Mouse (Mus musculus): ENCODE measurements around the gene Hist1h3e. TPM values are rescaled to one million over a fixed set of nuclear protein-coding genes. Genes with fewer than 3 reads are reported as not detected.

Gene Hist1h3e
- total RNA-seq, 2 experiments from 2014 or later = 11.9 to 17.0 TPM

DNA sequence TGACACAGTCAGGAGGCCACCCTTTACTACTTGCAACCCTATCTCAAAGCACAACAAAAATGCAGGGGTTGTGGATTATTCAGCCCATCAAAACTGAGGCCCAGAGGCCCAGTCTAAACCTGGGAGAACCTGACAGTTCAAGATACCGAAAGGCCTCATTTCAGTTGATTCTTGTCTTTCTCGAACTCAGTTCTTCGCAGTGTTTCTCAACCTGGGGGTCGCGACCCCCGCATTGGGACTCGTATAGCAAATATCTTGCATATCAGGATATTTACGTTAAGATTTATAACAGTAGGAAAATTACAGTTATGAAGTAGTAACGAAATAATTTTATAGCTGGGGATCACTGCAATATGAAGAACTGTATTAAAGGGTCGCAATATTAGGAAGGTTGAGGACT, 36.3 kb downstream of the Hist1h3e start:
- intact Hi-C loops (cut with DNase I) = no loop called here
- no peak for DNase-seq

DNA sequence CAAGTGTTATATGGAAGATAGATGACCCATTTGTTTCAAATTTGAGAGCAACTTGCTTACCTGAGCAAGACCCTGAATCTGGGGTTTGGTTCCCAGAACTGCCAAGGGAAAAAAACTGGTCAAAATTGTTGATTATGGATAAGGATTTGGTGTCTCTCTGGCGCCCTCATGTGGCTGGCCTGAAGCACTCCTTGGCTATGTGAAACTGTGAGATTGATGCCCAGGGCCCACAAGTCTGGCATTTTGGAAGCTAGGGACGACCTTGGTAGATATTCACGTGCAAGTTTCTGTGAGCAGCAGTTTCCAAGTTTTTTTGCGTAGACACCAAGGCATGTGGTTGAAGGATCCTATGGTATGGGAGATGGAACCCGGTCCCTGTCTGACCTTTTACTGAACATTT, 37.5 kb downstream of the Hist1h3e start:
- intact Hi-C loops (cut with DNase I) = no loop called here
- peak; percentile 41 to 55 for DNase-seq

GRCm38 (mm10) chr13:23523976-23524375, 38.2 kb downstream of the Hist1h3e start:
- intact Hi-C loops (cut with DNase I) = no loop called here

DNA sequence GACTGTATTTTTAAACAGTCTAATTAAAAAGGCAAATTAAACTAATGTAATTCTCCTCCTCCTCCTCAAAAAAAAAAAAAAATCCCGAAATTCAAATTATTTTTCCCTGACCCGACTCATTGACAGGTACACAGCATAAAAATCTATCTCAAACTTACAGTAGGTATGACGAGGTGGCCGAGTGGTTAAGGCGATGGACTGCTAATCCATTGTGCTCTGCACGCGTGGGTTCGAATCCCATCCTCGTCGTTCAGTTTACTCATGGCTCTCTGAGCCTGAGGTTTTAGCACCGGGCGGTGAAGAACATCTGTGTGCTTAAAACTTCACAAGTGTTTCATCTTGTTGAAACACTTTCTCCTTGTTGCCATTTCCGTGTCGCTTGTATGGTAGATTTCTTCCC, 40.5 kb downstream of the Hist1h3e start:
- intact Hi-C loops (cut with DNase I) = no loop called here
- peak; percentile 56 to 60 for DNase-seq

More at GRCm38 (mm10) chr13:23523976-23524375, 38.2 kb downstream of the Hist1h3e start:
- no peak for DNase-seq

DNA sequence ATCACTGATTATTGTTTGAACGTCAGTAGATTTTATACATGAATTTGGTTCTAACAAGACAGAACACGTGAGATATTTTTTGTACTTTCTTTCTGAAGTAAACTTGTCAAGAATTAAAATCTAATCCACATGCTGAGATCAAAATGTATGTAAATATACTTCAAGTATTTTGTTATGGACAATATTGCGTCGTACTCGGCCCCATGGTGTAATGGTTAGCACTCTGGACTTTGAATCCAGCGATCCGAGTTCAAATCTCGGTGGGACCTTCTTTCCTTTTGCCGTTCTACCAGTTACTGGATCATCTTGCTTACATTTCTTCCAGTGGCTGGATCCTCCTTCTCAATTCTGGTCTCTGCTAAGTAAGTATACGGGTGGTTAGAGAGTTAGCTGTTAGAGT, 42.8 kb downstream of the Hist1h3e start:
- peak; percentile 44 to 61 for DNase-seq
- intact Hi-C loops (cut with DNase I) = loop anchor here (1.0 to 5.0 kb wide), 2 partner anchors 87 to 1492 kb away; no protein-coding TSS in a partner anchor

DNA sequence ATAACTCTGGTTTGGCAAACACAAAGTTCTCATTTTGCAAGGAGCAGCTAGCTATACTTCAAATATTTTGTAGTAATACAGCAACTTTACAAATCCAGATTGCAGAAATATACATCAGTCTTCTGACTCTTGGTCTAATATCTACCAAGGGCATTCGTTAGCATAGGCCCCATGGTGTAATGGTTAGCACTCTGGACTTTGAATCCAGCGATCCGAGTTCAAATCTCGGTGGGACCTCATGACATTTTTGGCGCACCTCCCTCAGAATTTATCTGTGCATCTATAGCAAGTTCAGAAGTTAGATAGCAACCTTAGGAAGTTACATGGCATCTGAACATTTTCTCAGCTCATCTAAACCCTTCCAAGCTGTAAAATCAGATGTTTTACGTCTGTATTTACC, 43.3 kb downstream of the Hist1h3e start:
- peak; percentile 46 to 59 for DNase-seq
- intact Hi-C loops (cut with DNase I) = loop anchor here (1.0 to 5.0 kb wide), 2 partner anchors 87 to 1492 kb away; no protein-coding TSS in a partner anchor

DNA sequence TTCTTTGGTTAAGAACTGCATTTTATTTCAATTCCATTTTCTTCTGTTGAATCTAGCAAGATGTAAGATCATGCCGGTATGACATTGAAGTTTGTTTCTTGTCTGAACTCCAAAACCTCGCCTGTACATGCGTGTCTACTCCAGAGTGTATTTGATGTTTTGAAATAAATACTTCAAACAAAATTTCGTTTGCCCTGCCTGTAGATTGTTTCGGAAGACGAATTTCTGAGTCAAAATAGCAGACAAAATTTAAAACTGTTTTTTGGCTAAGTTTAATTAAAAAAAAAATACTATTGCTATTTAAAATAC, 43.9 kb downstream of the Hist1h3e start:
- intact Hi-C loops (cut with DNase I) = loop anchor here (5.0 kb wide), 1 partner anchor 1491 kb away; no protein-coding TSS in a partner anchor
- DNase-seq = no peak

GRCm38 (mm10) chr13:23517603-23518294, 44.4 kb downstream of the Hist1h3e start:
- intact Hi-C loops (cut with DNase I) = loop anchor here (5.0 kb wide), 1 partner anchor 1490 kb away; no protein-coding TSS in a partner anchor

GRCm38 (mm10) chr13:23516822-23517602, 45.2 kb downstream of the Hist1h3e start:
- DNase-seq = peak; percentile 53 to 79
- intact Hi-C loops (cut with DNase I) = loop anchor here (5.0 kb wide), 1 partner anchor 1490 kb away; no protein-coding TSS in a partner anchor

More at GRCm38 (mm10) chr13:23517603-23518294, 44.4 kb downstream of the Hist1h3e start:
- DNase-seq = peak; percentile 68 to 87

DNA sequence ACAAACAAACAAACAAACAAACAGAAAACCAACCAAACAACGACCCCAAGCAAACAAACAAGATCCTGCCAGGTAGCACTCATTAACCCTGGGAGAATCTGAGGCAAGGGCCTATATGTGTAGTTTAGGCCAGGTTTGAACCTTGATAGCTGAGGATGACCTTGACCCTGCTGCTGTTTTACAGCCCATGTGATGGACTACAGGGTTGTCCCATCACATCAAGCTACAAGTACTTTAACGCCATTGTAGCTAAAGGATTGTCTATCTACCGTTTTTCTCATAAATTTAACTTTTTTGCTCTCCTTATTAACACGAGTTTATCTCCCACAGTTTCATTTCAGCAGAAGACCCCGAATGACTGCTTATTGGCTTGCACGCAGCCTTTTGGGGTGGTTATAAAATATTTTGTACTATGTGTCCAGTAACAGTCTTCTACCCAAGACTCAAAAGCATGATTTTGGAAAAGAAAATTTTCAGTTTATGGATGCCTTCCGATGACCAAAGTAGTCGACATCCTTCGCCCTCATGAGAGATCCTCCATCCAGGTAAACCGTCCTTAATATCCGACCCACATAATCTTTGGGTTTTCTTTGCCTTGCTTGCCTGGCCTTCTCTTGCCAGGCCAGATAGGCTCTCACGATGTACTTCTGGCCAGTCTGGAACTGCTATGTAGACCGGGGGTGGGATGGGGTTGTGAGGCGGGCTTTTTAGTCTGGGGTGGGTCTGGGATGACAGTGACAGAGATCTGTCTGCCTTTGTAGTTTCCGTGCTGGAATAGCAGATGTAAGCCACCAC, 46.1 kb downstream of the Hist1h3e start:
- DNase-seq = no peak
- intact Hi-C loops (cut with DNase I) = loop anchor here (5.0 kb wide), 1 partner anchor 1489 kb away; no protein-coding TSS in a partner anchor

DNA sequence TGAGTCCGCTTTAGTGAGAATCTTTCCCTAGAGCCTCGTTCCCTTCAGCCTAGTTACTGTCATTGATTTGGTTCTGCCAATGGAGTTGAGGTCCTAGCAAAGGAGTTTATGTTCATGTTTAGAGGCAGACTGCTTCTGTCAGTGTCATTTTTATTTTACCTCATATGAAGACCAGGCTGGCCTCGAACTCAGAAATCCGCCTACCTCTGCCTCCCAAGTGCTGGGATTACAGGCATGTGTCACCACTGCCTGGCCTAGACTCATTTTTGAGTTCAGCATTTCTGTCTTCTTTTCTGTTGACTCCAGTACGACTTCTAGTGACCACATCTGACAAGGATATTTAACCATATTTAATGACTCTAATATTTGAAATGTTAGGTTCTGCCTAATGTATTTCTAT, 46.9 kb downstream of the Hist1h3e start:
- no peak for DNase-seq
- intact Hi-C loops (cut with DNase I) = loop anchor here (5.0 kb wide), 1 partner anchor 1488 kb away; no protein-coding TSS in a partner anchor

GRCm38 (mm10) chr13:23513517-23513916, 48.7 kb downstream of the Hist1h3e start:
- intact Hi-C loops (cut with DNase I) = no loop called here
- DNase-seq = no peak

Small RNA genes within 50 kb of the gene (microRNA-seq; reads per million reads assigned to microRNA genes)
- 0 reads per million in 2 experiments for gene Gm44297
- gene Gm44359 = 0 reads per million in 2 experiments
- 0 reads per million in 2 experiments for gene Gm44394
- 0 reads per million in 2 experiments for gene n-TStga1

Other genes with a start within 250 kb of the Hist1h3e start
- gene Zfp322a, start 193.2 kb downstream of the Hist1h3e start, total RNA-seq (2021) = 10 to 100 TPM in 1 of 2 experiments, 1 to 10 TPM in 1; 8.4 to 11.1 TPM
- gene Abt1, start 138.5 kb downstream of the Hist1h3e start, total RNA-seq (2021) = 1 to 10 TPM; 3.2 to 3.3 TPM
- not detected for gene Btn1a1, start 96.5 kb downstream of the Hist1h3e start, total RNA-seq (2021)
- not detected for gene Btn2a2, start 73.5 kb downstream of the Hist1h3e start, total RNA-seq (2021)
- 100 to 1,000 TPM; 130 to 153 TPM for gene Hist1h4h, start 31.3 kb downstream of the Hist1h3e start, total RNA-seq (2021)
- 10 to 100 TPM in 1 of 2 experiments, 1 to 10 TPM in 1; 7.7 to 11.5 TPM for gene Hist1h2af, start 28.5 kb downstream of the Hist1h3e start, total RNA-seq (2021)
- gene Hist1h3g, start 26.9 kb downstream of the Hist1h3e start, total RNA-seq (2021) = 1 to 10 TPM; 2.8 to 5.0 TPM
- 1 to 10 TPM; 1.7 to 2.1 TPM for gene Hist1h2bh, start 19.0 kb downstream of the Hist1h3e start, total RNA-seq (2021)
- gene Hist1h3f, start 18.3 kb downstream of the Hist1h3e start, total RNA-seq (2021) = 1 to 10 TPM; 5.5 to 6.4 TPM
- 10 to 100 TPM; 12.5 to 22.4 TPM for gene Hist1h4f, start 10.7 kb downstream of the Hist1h3e start, total RNA-seq (2021)
- gene Hist1h1d, start 9.1 kb downstream of the Hist1h3e start, total RNA-seq (2021) = 1 to 10 TPM; 1.6 to 2.0 TPM
- gene Hist1h2ae, start 8.9 kb upstream of the Hist1h3e start, total RNA-seq (2021) = 1 to 10 TPM; 1.6 to 2.8 TPM
- gene Hist1h2bg, start 9.0 kb upstream of the Hist1h3e start, total RNA-seq (2021) = 10 to 100 TPM; 15.3 to 21.1 TPM
- gene Hist1h2bf, start 11.8 kb upstream of the Hist1h3e start, total RNA-seq (2021) = 1 to 10 TPM; 7.5 to 8.5 TPM
- 1 to 10 TPM; 1.2 to 2.2 TPM for gene Hist1h2ad, start 12.0 kb upstream of the Hist1h3e start, total RNA-seq (2021)
- gene Hist1h3d, start 13.4 kb upstream of the Hist1h3e start, total RNA-seq (2021) = 1 to 10 TPM; 2.8 to 4.8 TPM
- gene Hist1h4d, start 19.2 kb upstream of the Hist1h3e start, total RNA-seq (2021) = 10 to 100 TPM; 39.6 to 39.7 TPM
- gene Hist1h2be, start 58.8 kb upstream of the Hist1h3e start, total RNA-seq (2021) = 10 to 100 TPM; 16.6 to 18.7 TPM
- 10 to 100 TPM; 42.9 to 50.8 TPM for gene Hist1h1e, start 60.2 kb upstream of the Hist1h3e start, total RNA-seq (2021)
- gene Hist1h2ac, start 121.6 kb upstream of the Hist1h3e start, total RNA-seq (2021) = 1 to 10 TPM; 1.3 to 1.4 TPM
- gene Hist1h2bc, start 121.8 kb upstream of the Hist1h3e start, total RNA-seq (2021) = 10 to 100 TPM; 65.6 to 72.3 TPM
- gene Hist1h1t, start 133.4 kb upstream of the Hist1h3e start, total RNA-seq (2021) = not detected
- gene Hist1h4c, start 136.1 kb upstream of the Hist1h3e start, total RNA-seq (2021) = 10 to 100 TPM; 62.8 to 75.7 TPM
- gene Hfe, start 148.5 kb upstream of the Hist1h3e start, total RNA-seq (2021) = 10 to 100 TPM; 17.6 to 27.0 TPM
- 100 to 1,000 TPM; 188 to 225 TPM for gene Hist1h1c, start 176.4 kb upstream of the Hist1h3e start, total RNA-seq (2021)
- gene Hist1h3c, start 183.2 kb upstream of the Hist1h3e start, total RNA-seq (2021) = 1 to 10 TPM; 4.5 to 4.6 TPM
- gene Hist1h2bb, start 184.4 kb upstream of the Hist1h3e start, total RNA-seq (2021) = 1 to 10 TPM; 5.1 to 7.0 TPM
- 10 to 100 TPM in 1 of 2 experiments, 1 to 10 TPM in 1; 9.4 to 10.3 TPM for gene Hist1h2ab, start 188.8 kb upstream of the Hist1h3e start, total RNA-seq (2021)
- 10 to 100 TPM; 14.2 to 14.3 TPM for gene Hist1h3b, start 189.9 kb upstream of the Hist1h3e start, total RNA-seq (2021)
- 1 to 10 TPM; 5.8 to 8.4 TPM for gene Hist1h4b, start 194.6 kb upstream of the Hist1h3e start, total RNA-seq (2021)
- gene Hist1h4a, start 198.9 kb upstream of the Hist1h3e start, total RNA-seq (2021) = 1 to 10 TPM; 6.4 to 7.2 TPM
- gene Hist1h3a, start 200.0 kb upstream of the Hist1h3e start, total RNA-seq (2021) = 10 to 100 TPM in 1 of 2 experiments, 1 to 10 TPM in 1; 9.9 to 14.4 TPM
- 1 to 10 TPM; 5.6 to 7.4 TPM for gene Hist1h1a, start 201.3 kb upstream of the Hist1h3e start, total RNA-seq (2021)
- gene Trim38, start 207.5 kb upstream of the Hist1h3e start, total RNA-seq (2021) = not detected
- gene Slc17a2, start 244.6 kb upstream of the Hist1h3e start, total RNA-seq (2021) = not detected